Mouse (Mus musculus): Measurements from ENCODE around the gene Gm10778. TPM values are rescaled to one million over a fixed set of nuclear protein-coding genes. Genes with fewer than 3 reads are reported as not detected.

Gm10778 gene
- total RNA-seq (2021) = 1 to 10 TPM; 4.3 to 5.0 TPM
- long read RNA-seq, experiment 1 = 0 reads
- long read RNA-seq, experiment 2 = 0 reads

GRCm38 (mm10) chr10:81648803-81649775, at the start of gene Gm10778:
Gm10778 (plus strand) TSS chr10:81649059.
- Histone ChIP-seq H3K4me3 (peak within 1 kb of the TSS; percentile 51), H3K27ac (peak within 1 kb of the TSS; percentile 77)
- intact Hi-C loops (cut with DNase I) = loop anchor here (5.0 to 10.0 kb wide), 2 partner anchors 708 to 976 kb away; partner anchors contain the start of genes 1190007I07Rik and Tdg
- peak; percentile 85 for DNase-seq (ENCODE audit: extremely low spot score in 1 of 2, low spot score in 2 of 2)

- Histone ChIP-seq H3K27ac (no peak overlapping the region), H3K4me3 (no peak overlapping the region)
- TF ChIP-seq CTCF (IDR thresholded peaks at IDR 0.05) = no peak
- intact Hi-C loops (cut with DNase I) = loop anchor here (1.0 kb wide), 1 partner anchor 28 kb away; no protein-coding TSS in a partner anchor
- DNase-seq (ENCODE audit: extremely low spot score in 1 of 2, low spot score in 2 of 2) = no peak
Measured at GRCm38 (mm10) chr10:81599630-81600029, 49.2 kb upstream of the Gm10778 start.

DNA sequence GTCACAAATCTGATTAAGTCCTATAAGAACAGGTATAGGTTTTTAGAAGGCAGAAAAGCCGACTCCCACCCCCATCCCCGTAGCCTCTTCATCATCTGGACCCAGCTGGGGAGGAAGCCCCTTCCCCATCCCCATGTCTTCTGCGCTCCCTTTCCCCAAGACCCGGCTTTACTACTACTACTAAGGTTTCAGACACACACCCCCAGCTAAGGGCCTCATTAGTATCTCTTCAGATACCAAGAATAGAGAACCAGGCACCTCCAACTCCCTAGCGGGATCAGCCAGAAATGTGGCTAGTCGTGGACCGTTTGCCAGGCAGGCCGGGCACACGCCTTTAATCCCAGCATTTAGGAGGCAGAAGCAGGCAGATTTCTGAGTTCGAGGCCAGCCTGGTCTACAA, 48.8 kb upstream of the Gm10778 start:
- TF ChIP-seq CTCF (IDR thresholded peaks at IDR 0.05) = no peak
- Histone ChIP-seq H3K27ac (no peak overlapping the region), H3K4me3 (no peak overlapping the region)
- DNase-seq (ENCODE audit: extremely low spot score in 1 of 2, low spot score in 2 of 2) = no peak
- intact Hi-C loops (cut with DNase I) = loop anchor here (1.0 kb wide), 1 partner anchor 29 kb away; no protein-coding TSS in a partner anchor

DNA sequence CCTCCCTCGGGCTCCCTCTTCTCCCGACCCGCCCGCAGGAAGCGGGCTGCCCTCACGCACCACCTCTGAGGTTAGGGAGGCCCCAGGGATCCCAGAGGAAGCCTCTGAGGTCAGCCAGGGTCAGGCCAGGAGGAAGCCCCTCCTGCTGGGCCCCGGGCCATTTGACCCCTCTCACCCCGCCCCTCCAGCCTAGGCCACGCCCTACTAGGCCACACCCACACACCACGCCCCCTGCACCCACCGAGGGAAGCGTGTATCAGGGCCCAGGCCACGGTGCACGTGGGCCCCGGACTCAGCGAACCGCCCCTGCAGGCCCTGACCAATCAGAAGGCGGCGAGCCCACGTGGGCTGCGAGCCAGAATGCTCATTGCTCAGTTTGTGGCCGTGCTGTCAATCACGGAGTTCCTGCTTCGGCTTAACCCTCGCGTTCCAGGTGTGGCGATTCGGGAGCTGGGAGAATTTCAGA, 48.1 kb upstream of the Gm10778 start, which contains the start of gene Tle6:
Gene Tle6, minus strand, starts transcription at position 336 of the 466 bp plus-strand sequence.
- no peak for TF ChIP-seq CTCF (IDR thresholded peaks at IDR 0.05)
- Histone ChIP-seq H3K4me3 (peak within 1 kb of the TSS; percentile 29), H3K27ac (no peak within 1 kb of the TSS)
- intact Hi-C loops (cut with DNase I) = loop anchor here (1.0 kb wide), 1 partner anchor 29 kb away; no protein-coding TSS in a partner anchor
- peak; percentile 92 for DNase-seq (ENCODE audit: extremely low spot score in 1 of 2, low spot score in 2 of 2)

DNA sequence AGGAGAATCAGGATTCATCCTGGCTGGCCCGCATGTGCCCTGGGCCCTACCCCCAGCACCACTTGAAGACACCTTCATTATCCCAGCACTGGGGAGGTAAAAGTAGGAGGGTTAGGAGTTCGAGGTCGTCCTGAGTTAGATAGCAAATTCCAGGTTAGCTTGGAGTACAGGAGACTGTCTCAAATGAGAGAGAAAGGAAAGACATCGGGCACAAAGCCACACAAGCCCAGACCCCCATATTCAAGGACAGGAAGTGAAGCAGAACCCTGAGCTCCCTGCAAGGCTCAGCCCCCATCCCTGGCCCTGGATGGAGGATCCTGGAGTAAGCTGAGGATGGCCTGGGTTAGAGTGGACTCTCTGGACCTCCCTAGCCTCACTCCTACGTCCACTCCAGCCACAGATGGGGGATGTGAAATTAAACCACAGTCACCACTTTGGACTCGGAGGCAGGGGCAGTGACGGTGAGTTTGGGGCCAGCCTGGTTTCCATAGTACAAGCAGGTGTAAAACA, 47.4 kb upstream of the Gm10778 start:
- Histone ChIP-seq H3K27ac (no peak overlapping the region), H3K4me3 (no peak overlapping the region; the same call in 1 of the 2 replicates)
- no peak for DNase-seq (ENCODE audit: extremely low spot score in 1 of 2, low spot score in 2 of 2)
- no peak for TF ChIP-seq CTCF (IDR thresholded peaks at IDR 0.05)
- intact Hi-C loops (cut with DNase I) = no loop called here

GRCm38 (mm10) chr10:81602741-81603151, 46.1 kb upstream of the Gm10778 start:
- no peak overlapping the region for H3K4me3 ChIP-seq
- intact Hi-C loops (cut with DNase I) = no loop called here
- peak; percentile 64 for TF ChIP-seq CTCF (IDR thresholded peaks at IDR 0.05)
- DNase-seq (ENCODE audit: extremely low spot score in 1 of 2, low spot score in 2 of 2) = no peak
- no peak overlapping the region; the same call in 1 of the 2 replicates for H3K27ac ChIP-seq

- no peak for TF ChIP-seq CTCF (IDR thresholded peaks at IDR 0.05)
- no peak for DNase-seq (ENCODE audit: extremely low spot score in 1 of 2, low spot score in 2 of 2)
- H3K27ac ChIP-seq = peak overlapping the region; percentile 75; the same call in 1 of the 2 replicates
- intact Hi-C loops (cut with DNase I) = loop anchor here (2.0 kb wide), 2 partner anchors 33 to 41 kb away; no protein-coding TSS in a partner anchor
- H3K4me3 ChIP-seq = no peak overlapping the region; the same call in 1 of the 2 replicates
Measured at GRCm38 (mm10) chr10:81604019-81604967, 44.6 kb upstream of the Gm10778 start.

DNA sequence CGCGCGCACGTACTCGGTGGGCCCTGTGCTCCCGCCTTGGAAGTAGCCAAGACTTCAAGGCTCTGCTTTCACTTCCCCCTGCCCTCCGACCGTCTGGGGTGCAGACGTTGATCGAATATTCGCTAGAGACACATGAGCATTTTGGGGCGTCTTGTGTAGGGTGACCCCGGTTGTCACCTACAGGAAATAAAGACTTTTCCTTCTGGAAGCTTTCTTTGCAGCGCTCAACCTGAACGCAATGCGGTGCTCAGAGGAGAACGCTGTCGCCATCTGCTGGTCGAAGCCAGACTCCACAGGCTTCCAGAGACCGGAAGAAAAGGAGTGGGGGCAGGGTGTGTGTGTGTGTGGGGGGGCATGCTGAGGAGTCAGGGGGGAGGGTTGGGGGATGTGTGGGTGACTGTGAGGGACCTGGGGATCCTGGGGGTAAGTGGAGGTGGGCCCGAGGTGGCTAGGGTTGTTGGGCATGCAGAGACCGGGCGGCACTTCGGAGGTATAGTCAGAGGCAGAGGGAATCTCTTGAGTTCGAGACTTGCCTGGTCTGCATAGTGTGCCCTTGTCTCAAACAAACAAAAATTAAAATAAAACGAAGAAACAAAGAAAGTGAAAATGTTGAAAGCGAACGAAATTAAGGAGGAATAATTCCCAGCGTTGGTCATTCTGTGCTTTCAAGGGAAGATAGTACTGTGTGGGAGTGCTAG, 43.7 kb upstream of the Gm10778 start:
- intact Hi-C loops (cut with DNase I) = loop anchor here (1.0 to 2.0 kb wide), 3 partner anchors 34 to 103 kb away; no protein-coding TSS in a partner anchor
- Histone ChIP-seq H3K4me3 (peak overlapping the region; percentile 80), H3K27ac (peak overlapping the region; percentile 79)
- peak; percentile 85 to 86 for DNase-seq (ENCODE audit: extremely low spot score in 1 of 2, low spot score in 2 of 2)
- peak; percentile 69 for TF ChIP-seq CTCF (IDR thresholded peaks at IDR 0.05)

- intact Hi-C loops (cut with DNase I) = loop anchor here (1.0 to 2.0 kb wide), 3 partner anchors 35 to 103 kb away; no protein-coding TSS in a partner anchor
- peak overlapping the region; percentile 80 for H3K4me3 ChIP-seq
- TF ChIP-seq CTCF (IDR thresholded peaks at IDR 0.05) = no peak
- DNase-seq (ENCODE audit: extremely low spot score in 1 of 2, low spot score in 2 of 2) = no peak
- H3K27ac ChIP-seq = peak overlapping the region; percentile 79
Measured at GRCm38 (mm10) chr10:81605666-81605973, 43.2 kb upstream of the Gm10778 start.

Measured in left cerebral cortex, adult 2 months (tissue).